Mouse (Mus musculus): ENCODE results near the gene Thy1.

Thy1 gene

DNA sequence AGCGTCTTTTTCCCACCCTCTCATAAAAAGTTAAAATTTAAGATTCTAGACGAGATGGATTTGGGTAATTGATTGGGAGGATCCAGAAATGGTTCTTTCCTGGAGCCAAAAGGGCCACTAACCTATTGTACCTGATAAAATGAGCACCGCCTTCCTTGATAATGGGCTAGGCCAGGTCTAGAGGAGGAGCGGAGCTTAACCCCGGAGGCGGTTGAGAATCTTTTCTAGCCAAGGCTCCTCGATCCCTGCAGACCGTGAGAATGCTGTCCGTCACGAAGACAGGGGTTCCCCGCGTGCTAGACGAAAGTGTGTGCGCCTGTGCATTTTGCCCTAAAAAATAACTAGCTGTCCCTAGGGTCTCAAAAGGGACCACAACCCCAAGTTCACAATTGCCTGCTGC lies 41.1 kb downstream of the Thy1 start:
- no peak for DNase-seq

DNA sequence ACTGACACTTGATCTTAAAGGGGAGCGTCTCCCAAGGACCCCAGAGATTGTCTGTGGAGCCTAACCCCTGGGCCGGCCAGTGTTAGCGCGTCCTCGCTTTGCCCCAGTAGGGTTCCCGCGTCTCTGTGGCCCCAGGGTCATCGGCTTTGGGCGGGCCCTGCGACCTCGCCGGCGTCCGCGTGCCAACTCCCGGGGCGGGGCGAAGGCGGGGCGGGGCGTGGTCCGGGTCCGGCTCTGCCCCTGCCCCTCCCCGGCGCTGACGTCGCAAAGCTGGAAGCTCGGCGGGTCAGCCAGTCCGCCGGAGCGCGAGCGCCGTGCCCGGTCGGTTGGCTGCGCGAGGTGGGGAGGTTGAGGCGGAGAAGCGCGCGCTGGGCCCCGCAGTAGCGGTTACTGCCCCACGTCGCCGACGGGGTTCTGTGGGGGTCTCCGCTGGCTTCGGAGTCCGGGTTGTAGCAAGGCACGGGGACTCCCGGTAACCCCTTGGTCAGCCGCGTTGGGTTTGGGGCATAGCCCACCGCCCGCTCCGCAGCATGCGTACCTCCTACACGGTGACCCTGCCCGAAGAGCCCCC lies 41.6 kb downstream of the Thy1 start:
- DNase-seq: peak; percentile 94

- no peak for DNase-seq
These were observed 42.1 kb downstream of the Thy1 start for GRCm38 (mm10) chr9:44085276-44085675.

DNA sequence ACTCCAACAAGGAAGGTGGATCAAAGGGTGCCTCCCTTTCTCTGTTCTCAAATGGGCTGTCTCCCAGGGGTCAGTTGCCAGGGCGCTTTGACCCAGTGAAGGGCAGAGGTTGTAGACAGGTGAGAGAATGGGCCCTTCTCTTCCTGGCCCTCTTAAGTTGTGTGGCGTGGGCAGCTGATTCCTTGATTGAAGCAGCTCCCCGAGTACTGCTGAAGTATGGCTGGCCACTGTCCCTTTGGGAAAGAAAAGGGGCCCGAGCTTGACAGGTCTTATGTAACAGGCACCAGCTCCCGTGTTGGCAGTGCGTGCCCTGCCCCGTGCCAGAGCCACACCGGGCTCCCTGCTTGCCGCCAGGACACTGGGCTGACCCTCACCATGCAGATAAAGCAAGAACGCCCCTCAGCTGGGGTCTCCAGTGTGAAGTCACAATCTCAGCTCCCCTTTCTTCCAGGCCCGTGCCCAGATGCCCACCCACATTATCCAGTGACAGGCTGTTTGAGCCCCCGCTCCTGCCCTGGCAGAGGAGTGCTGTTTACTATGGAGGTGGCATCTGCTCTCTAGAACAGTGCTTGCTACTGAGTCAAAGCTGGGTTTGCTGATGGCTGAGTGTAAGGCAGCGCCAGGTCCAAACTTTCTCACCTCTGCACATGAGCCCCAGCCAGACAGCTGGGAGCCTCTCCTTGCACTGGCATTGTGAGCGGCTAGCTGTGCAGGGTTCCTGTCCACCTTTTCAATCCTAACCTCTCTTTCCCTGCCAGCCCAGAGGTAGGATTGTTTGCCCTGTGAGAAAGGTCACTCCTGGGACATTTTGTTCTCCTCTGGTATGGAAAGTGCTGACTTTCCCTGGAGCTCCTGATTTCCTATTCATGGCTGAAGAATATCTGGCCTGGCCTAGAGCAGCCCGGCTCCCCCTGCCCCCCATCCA lies 42.8 kb downstream of the Thy1 start:
- peak in 1 of 2 experiments; percentile 20 for DNase-seq

DNA sequence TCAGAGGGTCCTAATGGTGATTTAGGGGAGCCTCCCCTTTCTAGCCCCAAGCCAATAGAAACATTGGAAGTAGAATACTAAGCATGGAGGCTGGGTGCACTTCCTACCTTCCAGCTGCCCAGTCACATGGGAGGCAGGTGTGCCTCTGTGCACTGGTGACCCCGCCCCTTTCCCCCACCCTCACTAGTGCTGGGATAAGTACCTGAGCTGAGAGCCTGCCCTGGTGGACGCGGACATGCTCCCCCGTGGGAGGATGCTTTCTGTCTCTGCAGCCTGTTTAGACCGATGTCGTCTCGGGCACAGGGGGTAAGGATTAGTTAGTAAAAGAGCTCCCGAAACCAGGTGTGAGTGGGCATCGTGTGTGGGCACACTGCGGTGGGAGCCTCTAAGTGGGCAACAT lies 43.8 kb downstream of the Thy1 start:
- DNase-seq: no peak

GRCm38 (mm10) chr9:44087761-44088455 lies 44.7 kb downstream of the Thy1 start:
- peak in 1 of 2 experiments; percentile 49 for DNase-seq

DNA sequence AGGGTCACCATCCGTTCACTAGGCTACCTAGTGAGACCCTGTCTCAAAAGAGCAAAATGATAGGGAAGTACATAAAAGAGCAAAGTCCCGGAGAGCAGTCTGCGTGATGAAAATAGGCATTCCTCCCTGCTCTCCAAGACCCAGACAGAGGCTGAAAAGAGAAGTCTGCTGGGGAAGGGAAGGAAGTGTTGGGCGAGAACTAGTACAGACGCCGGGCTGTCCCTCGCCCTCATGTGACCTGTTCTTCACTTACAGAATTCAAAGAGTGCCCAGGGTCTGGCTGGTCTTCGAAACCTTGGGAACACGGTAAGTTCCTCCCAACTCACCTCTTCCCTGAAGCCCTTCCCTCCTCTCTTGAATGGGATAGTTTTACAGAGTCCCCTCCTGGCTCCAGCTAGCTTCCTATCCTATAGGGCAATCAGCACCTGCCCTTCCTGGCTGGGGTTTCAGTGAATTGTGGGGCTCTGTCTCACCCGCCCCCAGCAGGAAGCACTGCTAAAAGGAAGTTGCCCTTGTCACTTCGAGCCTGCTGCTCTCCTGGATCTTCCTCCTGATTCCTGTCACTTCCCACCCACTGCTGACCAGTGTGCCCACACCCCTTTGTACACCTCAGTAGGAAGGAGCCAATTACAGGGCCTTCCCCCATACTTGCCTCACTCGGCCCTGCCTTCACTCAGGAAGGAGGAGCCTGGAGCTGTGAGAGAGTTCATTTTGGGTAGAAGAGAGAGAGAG lies 45.9 kb downstream of the Thy1 start:
- DNase-seq: peak in 1 of 2 experiments; percentile 43

DNA sequence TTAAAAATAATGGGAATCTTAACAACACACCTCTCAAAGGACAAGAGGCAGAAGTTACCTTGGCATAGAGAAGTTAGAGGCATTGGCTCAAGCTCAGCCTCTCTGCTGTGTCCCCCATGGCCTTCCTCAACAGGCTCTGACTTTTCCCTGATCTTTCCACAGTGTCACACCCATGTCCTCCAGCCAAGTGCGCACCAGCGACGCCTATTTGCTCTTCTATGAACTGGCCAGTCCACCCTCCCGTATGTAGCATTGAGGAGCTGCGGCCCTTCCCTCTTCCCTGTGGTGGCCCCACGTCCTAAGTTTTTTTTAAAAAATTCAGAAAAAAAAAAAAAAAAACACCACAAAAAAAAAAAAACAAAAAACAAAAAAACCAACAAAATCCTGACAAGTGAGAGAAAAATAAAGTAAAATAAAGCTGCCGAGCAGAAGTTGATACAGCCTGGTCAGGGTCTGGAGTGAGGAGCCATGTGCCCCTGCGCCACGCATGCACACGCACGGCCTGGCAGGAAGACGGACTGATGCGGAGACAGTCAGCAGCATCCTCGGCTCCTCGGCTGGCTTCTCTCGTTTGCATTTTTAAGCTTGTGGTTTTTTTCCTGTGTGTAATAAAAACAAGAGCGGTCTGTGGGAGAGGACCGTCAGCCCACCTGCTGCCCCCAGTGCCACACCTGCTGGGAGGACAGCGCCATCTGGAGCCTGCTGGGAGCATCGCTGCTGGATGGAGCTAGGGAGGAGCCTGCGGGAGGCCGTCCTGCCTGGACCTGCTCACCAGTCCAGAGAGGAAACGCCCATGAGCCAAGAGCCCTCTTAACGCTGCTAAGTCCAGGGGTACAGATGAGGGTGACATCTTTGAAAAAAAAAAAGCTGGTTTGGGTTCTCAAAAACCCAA lies 50.7 kb downstream of the Thy1 start:
- peak; percentile 80 to 85 for DNase-seq

- no peak for DNase-seq
These were observed 51.6 kb downstream of the Thy1 start for GRCm38 (mm10) chr9:44094737-44095136.

DNA sequence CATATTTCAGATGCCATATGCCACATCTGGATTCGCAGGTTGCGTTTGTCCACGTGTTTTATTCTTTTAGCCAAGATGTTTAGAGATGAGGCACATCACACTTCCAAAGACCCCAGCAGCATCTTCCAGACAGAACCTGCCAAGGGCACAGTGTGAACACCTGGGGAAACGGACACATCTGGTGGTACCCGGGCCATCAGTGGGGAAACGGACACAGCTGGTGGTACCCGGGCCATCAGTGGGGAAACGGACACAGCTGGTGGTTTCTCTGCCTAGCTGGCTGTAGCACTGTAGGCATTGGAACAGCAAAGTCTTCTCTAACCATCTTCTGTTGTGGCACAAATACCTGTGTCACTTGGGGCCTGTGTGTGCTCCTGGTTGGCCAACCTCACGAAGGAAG lies 52.6 kb downstream of the Thy1 start:
- DNase-seq: no peak

- no peak for DNase-seq
These were observed 53.4 kb downstream of the Thy1 start for GRCm38 (mm10) chr9:44096536-44096935.

Measured in lung, postnatal 4 days (tissue).